ENCODE assay signal across 23 mouse cellular contexts in genomic region chr19:44445755-44446154, GRCm38 (mm10). TPM values are rescaled to one million over a fixed set of nuclear protein-coding genes. Genes with fewer than 3 reads are reported as not detected.
DNase-seq lines count a peak whose midpoint lies in the region; TF ChIP-seq lines count a peak whose summit lies in the region.
"Had no signal": no experiment of that assay in that cellular context is flagged by ENCODE, and none has a peak within 500 bp of the region (broad histone marks: within the 10 kb centered on the region; RNA-seq: fewer than 3 reads in every experiment).

No protein-coding gene starts in this region.

- no peak for TF ChIP-seq CTCF in lung, adult 2 months (IDR thresholded peaks at IDR 0.05; ENCODE audit: insufficient read depth, low read length)

- H3K4me1 ChIP-seq in lung, adult 2 months (ENCODE audit: control insufficient read depth, insufficient read depth, low read length) = no peaks in the 10 kb centered on the region
- H3K4me1 ChIP-seq: embryonic facial prominence, embryonic 12.5 days; forebrain, embryonic 10.5 days; forebrain, embryonic 12.5 days had no signal

- TF ChIP-seq POLR2A in lung, adult 2 months (IDR thresholded peaks at IDR 0.05; ENCODE audit: borderline replicate concordance, extremely low read depth, low read depth, low read length) = no peak

- DNase-seq in adrenal gland, postnatal 14 days = peak; percentile 38
- no peak for DNase-seq in adrenal gland, adult (ENCODE audit: inconsistent age in 2 of 2, low spot score in 1 of 2)
- peak; percentile 14 for DNase-seq in lung, postnatal 10 days
- DNase-seq in lung, adult 2 months = no peak
- DNase-seq in fat pad, adult 2 months (ENCODE audit: extremely low read depth, low read depth, low spot score) = peak; percentile 50
- DNase-seq in retina, embryonic 14.5 days (ENCODE audit: low spot score) = no peak
- DNase-seq: adrenal gland, adult 8-10 months; adrenal gland, postnatal 25 days; B cell, adult 2 months; cerebellum, adult 11-12 months; cerebellum, adult 2 months; cerebellum, adult 9-10 months; cerebellum, postnatal 10 days; cerebellum, postnatal 25 days had no signal

- 60% methylated on average over 3 of the region's 3 CpGs for WGBS in lung, adult 2 months

- no peak overlapping the region for H3K4me3 ChIP-seq in lung, adult 2 months (replicated peaks; ENCODE audit: extremely low read depth, low read depth, low read length)
- H3K4me3 ChIP-seq: embryonic facial prominence, embryonic 10.5 days; embryonic facial prominence, embryonic 12.5 days; forebrain, embryonic 10.5 days; forebrain, embryonic 12.5 days had no signal

RNA-seq across cellular contexts. Expression of gene Scd1, which starts 38.1 kb away (rescaled TPM):
- total RNA-seq in adrenal gland, postnatal 14 days (2021) = 186 and 262 TPM in 2 replicates
- 3,425 and 3,454 TPM in 2 replicates for polyA plus RNA-seq in lung, adult 2 months (2012; rRNA removed)

RNA-seq across cellular contexts. Expression of gene Wnt8b, which starts 47.5 kb away (rescaled TPM):
- total RNA-seq in adrenal gland, postnatal 14 days (2021) = 0.11 and 0.19 TPM in 2 replicates
- not detected in 2 replicates for polyA plus RNA-seq in lung, adult 2 months (2012; rRNA removed)
- total RNA-seq: CH12.LX had no signal
- polyA plus RNA-seq: activated CD4-positive, CD25-positive, alpha-beta regulatory T cell, adult 4 months; CD4-positive, CD25-positive, alpha-beta regulatory T cell, adult 4 months; frontal cortex, adult 2 months; G1E had no signal

Comparison
In these comparisons a context has a peak if more than half of its experiments do, and no peak if none do; other contexts are left out.
1. DNase-seq: peak in adrenal gland, postnatal 14 days (single experiment), lung, postnatal 10 days (single experiment) and fat pad, adult 2 months (single experiment); none in adrenal gland, adult (0 of 2), lung, adult 2 months (single experiment) and retina, embryonic 14.5 days (single experiment).